Mouse (Mus musculus) layer of hippocampus, adult 9-10 months (tissue): ENCODE data around the gene Fcgbp.
"Not testable (repeated sequence)": the region's sequence is repeated elsewhere in the genome, so short reads cannot be mapped to it uniquely, and the experiment has no call there.

Experiments used
- DNase-seq: peaks from one replicate; pipeline ENCODE4 v3.0.0; 2022; ENCODE audit warnings: low spot score

Gene Fcgbp

DNA sequence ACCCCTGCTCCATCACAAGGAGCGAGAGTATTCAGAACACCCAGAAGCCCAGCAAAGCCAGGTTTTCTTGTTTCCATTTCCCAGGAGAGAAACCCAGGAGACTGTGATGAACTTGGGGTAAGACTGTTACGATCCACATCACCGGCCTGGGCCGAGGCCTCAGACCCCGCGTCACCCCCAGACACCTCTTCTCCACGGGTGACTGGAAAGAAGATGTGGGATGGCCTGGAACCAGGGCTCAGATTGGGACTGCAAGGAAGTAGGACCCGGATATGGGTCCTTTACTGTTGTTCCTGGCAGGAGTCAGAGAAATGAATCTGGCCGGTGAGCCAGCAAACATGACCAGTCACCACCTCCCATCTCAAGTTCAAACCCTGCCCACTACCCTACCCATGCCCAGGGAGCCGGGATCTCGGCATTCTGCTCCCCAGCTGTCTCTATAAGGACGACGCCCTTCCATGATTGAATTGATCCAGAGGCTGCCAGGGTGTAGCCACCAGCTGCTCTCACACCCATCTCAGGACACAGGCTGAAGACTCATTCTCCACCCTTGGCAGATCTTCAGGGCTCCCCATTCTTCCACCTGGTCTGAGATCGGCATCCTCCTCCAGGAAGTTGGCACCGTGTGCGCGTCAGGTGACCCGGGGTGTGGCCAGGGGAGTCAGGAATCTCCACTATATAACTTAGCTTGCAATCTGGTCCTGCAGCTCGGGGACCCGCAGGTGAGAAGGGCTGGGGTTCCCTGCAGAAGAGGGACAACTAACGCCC, at the start of gene Fcgbp:
Gene Fcgbp, plus strand, starts transcription at position 706 of the 768 bp plus-strand sequence.
- DNase-seq: no peak

- DNase-seq: no peak
These were observed 26.5 kb upstream of the Fcgbp start for GRCm38 (mm10) chr7:28044524-28044923.

GRCm38 (mm10) chr7:28049476-28050409, 21.3 kb upstream of the Fcgbp start, which contains the start of gene Psmc4:
Gene Psmc4, minus strand, starts transcription at chr7:28050101.
- DNase-seq: peak; percentile 98

DNA sequence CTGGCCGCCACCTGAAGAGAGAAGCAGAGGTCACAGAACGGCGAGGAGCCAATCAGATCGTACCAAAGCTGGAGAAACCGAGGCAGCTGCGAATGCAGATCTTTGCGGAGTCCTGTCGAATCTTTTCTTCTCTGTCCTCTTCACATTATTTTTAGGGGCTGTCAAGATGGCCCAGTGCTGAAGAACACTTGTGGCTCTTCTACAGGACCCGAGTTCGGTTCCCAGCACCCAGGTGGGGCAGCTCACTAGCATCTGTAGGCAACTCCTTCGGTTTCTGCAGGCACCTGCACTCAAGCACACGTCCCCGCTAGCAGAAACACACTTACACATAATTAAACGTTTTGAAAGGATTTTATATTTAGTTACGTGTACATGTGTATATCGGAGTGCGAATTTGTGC, 20.5 kb upstream of the Fcgbp start:
- no peak for DNase-seq

GRCm38 (mm10) chr7:28053046-28053930, 17.7 kb upstream of the Fcgbp start:
- no peak for DNase-seq

- DNase-seq: no peak
These were observed 11.1 kb upstream of the Fcgbp start for GRCm38 (mm10) chr7:28059972-28060371.

- DNase-seq: no peak
These were observed 2.4 kb upstream of the Fcgbp start for GRCm38 (mm10) chr7:28068661-28069060.

DNA sequence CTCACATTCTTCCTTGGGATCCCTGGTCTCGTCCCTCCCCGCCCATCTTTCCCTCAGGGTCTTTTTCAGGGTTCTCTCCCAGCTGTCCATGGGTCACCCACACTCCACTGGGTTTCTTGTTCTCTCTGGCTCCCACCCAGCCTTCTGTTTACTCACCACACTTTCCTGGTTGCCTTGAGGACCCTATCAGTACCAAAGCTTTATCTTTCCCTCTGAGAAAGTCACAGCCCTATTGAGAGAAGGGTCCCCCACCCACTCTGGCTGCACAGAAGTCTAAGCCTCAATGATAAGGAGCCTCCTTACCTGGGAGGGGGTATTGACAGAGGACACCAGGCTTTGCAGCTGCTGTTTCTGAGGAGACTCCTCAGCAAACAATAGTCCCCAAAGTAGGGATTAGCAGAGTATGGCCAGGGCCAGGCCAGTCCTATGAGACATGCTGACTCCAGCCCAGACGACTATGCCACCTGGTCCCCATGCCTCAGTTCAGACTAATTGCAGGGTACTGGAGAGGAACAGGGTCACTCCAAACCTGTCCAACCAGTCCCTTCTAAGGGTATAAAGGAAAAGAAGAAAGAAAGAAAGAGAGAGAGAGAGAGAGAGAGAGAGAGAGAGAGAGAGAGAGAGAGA, 1.4 kb upstream of the Fcgbp start:
- DNase-seq: no peak

- DNase-seq: peak; percentile 1
These were observed 13.2 kb downstream of the Fcgbp start for GRCm38 (mm10) chr7:28084215-28084614.

- DNase-seq: no peak
These were observed 15.2 kb downstream of the Fcgbp start for GRCm38 (mm10) chr7:28086236-28086635.

DNA sequence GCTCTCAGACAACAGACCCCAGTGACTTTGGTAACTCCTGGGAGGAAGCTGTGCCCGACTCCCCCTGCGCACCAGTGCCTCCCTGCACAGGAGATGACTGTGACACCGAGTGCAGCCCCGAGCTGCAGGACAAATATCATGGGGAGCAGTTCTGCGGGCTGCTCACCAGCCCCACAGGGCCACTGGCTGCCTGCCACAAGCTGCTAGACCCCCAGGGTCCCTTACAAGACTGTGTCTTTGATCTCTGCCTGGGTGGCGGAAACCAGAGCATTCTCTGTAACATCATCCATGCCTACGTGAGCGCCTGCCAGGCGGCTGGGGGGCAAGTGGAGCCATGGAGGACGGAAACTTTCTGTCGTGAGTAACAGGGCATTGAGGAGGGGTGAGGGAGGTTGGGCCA, 22.5 kb downstream of the Fcgbp start:
- no peak for DNase-seq

- DNase-seq: no peak
These were observed 28.1 kb downstream of the Fcgbp start for GRCm38 (mm10) chr7:28099101-28099500.

- DNase-seq: no peak
These were observed 29.9 kb downstream of the Fcgbp start for GRCm38 (mm10) chr7:28100596-28101590.

DNA sequence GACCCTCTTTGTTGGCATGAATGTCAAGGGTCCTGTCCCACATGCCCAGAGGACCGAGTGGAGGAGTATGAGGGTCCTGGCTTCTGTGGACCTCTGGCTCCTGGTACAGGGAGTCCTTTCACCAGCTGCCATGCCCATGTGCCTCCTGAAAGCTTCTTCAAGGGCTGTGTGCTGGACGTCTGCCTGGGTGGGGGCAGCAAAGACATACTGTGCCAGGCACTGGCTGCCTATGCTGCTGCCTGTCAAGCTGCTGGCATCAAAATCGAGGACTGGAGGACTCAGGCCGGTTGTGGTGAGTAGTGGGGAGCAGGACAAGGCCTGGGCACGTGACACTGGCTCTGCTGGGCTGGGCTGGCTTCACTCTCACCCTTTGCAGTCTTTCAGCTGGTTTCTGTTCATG, 31.9 kb downstream of the Fcgbp start:
- DNase-seq: not testable (repeated sequence)

GRCm38 (mm10) chr7:28104670-28105069, 33.6 kb downstream of the Fcgbp start:
- no peak for DNase-seq

DNA sequence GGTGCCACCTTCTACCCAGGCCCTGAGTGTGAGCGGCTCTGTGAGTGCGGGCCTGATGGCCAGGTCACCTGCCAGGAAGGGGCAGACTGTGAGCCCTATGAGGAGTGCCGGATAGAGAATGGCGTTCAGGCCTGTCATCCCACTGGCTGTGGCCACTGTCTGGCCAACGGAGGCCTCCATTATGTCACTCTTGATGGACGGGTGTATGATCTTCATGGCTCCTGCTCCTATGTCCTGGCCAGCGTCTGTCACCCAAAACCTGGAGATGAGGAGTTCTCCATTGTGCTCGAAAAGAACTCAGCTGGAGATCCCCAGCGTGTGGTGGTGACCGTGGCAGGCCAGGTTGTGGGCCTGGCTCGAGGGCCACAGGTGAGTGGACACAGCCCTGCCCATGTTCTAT, 35.2 kb downstream of the Fcgbp start:
- no peak for DNase-seq

DNA sequence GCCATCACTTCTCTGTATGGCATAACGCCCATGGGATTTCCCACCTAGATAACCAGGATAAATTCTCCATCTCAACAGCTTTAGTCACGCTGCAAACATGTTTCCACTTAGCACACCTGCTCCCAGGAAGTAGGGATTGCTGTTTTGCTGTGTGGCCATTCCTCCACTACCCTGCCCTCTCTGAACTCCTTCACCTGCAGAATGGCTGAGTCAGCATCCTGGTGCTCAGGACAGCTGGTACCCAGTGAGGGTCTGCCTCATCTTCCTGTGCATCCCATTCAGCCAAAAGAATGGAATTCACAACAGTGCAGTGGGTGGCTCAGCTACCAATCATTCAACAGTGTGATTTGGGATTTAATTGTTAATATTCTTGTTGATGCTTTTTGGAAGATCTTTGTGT, 43.6 kb downstream of the Fcgbp start:
- no peak for DNase-seq

DNA sequence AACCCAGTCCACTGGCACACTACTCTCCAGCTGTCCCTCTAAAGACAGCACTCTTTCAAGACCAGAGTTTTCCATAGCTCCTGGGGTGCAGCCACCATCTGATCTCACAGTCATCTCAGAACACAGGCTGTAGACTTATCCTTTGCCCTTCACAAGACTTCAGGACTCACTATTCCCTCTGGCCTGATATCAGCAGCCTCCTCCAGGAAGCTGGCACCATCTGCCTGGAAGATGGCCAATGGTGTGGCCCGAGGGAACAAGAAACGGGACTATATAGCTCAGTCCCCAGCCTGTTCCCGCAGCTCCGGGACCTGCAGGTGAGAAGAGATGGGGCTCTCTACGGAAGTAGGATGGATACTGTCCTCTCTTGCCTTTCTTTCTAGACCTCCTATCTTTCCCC, 58.1 kb downstream of the Fcgbp start, which contains the start of gene 9530053A07Rik:
Gene 9530053A07Rik, plus strand, starts transcription at position 301 of the 400 bp plus-strand sequence.
- no peak for DNase-seq

DNA sequence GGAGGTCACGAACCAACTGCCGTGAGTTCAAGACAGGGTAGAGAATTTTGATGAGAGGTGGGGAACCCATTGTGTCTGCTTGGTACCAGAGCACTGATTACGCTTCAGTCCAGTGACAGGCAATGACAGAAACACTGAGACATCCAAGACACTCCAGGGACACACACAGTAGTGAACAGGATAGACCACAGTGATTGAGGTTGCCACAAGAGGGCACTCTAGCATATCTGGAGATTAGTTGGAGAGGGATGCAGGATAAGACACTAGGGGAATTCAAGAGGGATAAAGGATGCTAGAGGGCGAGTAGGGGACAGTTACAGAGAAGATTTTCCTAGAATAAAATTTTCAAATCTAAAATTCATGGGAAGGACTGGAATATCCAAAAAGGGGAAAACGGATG, 66.6 kb downstream of the Fcgbp start:
- DNase-seq: peak; percentile 50

DNA sequence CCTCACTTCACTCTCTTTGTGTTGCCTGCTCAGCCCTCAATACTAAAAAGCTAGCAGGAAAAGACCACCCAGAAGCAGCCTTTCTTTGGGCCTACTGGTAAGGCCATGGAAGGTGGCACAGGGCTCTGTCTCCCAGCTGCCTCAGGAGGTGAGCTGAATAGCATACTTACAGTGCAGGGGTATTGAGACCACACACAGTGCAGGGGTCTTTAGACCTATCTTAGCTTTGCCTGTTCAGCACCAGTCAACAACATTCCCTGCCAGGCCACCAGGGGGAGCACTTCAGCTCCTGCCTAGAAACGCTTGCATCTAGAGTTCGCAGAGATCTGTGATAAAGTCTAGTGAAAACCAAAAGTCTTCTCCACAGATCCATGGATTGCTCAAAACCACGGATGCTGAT, 77.2 kb downstream of the Fcgbp start:
- DNase-seq: peak; percentile 11
